Mouse (Mus musculus) megakaryocyte, adult 5-6 weeks (primary cell): ENCODE measurements around the gene Cst9. TPM values are rescaled to one million over a fixed set of nuclear protein-coding genes. Genes with fewer than 3 reads are reported as not detected.

Source experiments
- ATAC-seq: 2 replicates; pipeline ENCODE4 v1.8.0; 2016; ENCODE audit warnings: mild to moderate bottlenecking, inconsistent platforms; ENCODE audit not compliant: poor library complexity, severe bottlenecking
- total RNA-seq, 2 experiments: library from RNA; stranded (forward) in 1 of 2; stranded (reverse) in 1 of 2; fragments of 153-499, 151-499 nt in 1 of 2; fragments of 221-1000, 200-1000 nt in 1 of 2; gene quantifications; 2 replicates each; pipeline versions ENCODE4 v1.2.3 to v1.2.4; 2015 to 2017

The Cst9 gene
- total RNA-seq (2015) (not detected in 2 replicates), total RNA-seq (2017) (not detected in 2 replicates)

DNA sequence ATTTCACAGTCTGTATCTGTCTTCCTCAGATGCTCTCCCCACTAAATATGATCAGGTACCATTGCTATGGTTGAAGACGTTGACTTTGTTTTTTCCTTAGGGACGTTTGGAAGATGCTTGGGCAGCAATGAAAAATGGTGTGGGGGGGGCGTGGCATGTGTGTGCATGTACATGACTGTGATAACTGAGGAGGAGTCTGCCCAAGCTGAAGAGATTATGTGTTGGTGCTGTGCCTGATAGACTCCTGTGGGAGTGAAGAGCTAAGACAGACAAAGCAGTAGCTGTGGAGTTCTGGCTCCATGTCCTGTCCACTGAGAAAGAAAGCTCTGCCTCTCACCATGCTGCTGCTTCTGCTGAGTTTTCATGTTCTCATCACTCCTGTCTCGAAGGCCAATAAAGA lies at the start of gene Cst9:
Cst9 (plus strand) TSS at position 236 of the 400 bp plus-strand sequence.
- ATAC-seq, result no peak

DNA sequence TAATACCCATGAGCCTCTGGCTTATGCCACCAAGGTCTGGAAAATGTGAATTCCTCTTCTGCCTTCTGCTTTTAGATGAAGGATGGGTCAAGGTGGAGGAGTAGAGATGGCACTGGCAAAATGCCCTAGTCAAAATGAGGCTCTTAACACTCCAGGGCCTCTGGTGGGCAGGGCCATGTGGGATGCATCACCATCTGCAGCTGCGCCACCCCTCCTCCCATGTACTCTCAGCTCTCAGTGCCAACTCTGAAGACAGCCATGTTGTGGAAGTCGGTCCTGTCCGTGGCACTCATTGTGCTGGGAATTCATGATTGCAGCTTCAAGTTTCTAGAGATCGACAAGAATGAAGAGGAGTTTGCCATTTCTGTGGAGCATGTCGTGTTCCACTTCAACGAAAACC lies 45.8 kb upstream of the Cst9 start, which contains the start of gene Cst12:
Cst12 (plus strand) TSS at position 220 of the 400 bp plus-strand sequence.
- no peak for ATAC-seq

DNA sequence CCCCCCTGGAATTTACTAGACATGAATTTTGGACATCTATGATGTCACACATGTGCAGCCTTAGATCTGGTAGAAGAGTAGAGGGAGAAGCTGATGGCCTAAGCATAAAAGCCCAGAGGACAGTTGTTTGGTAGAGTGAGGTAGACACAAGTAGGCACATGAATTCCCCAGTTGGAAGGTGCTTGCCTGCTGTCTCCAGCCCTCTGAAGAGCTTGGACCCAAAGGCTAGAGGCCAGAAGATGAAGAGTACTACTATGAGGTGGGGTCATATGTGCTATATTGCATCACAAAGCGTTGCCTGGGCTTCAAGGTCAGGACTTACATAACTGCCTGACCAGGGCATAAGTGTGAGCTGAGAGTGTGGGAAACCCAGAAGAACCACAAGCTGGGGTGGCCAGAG lies 36.5 kb upstream of the Cst9 start, which contains the start of gene Cst8:
Cst8 (plus strand) TSS at position 301 of the 400 bp plus-strand sequence.
- no peak for ATAC-seq

DNA sequence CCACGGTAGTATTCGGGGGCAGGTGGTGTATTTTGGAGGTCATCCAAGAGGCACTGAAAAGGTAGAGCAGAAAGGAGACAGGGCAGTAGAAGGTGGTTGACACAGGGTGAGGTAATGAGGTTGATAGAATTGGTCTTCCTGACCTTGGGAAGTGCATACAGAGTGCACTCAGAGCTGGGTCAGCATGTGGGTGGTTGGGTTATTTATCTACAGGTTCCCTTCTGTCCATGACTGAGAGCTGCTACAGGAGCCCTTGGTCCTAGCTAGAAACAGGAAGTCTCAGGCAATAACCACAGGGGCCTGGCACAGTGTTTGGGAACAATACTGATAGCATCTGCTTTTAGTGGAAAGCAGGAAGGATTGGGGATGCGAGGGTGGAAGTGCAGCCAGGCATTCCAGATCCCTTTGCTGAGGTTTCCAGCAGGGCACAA lies 33.4 kb upstream of the Cst9 start:
- ATAC-seq, result no peak

DNA sequence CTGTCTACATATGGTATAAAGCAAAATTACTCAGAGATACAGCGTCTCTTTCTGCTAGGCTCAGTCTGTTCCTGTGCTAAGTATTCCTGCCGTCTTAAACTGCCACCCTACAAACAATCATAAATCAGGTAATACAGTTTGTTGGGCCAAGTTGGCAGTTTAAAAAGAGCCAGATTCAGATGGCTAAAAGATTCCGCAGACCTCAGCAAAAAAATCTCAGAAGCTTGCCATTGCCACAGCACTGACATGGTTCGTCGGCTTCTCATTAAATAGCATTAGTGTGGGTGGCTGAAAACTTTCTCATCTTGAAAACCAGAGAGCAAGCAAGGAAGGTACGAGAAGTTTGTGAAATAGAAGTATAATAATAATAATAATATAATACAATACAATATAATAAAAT lies 28.3 kb upstream of the Cst9 start:
- no peak for ATAC-seq

DNA sequence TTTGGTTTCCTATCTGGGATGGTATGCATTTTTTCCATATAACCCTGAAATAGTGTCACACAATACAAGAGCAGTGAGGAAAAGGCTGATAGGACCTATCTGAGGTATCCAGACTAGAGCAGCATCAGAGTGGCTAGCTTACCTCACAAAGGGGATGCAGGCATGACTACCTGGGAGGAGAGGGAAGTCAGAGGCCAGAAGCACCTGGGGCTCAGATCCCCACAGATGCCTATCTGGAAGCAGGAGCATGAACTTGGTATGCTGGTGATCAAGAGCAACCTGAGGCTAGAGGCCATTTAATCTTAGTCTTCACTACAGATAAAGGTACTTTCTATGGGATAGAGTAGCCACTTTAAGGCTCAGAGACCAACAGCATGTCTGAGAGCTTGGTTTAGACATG lies 15.0 kb upstream of the Cst9 start, which contains the start of gene Cst13:
Cst13 (plus strand) TSS at position 173 of the 400 bp plus-strand sequence.
- no peak for ATAC-seq

DNA sequence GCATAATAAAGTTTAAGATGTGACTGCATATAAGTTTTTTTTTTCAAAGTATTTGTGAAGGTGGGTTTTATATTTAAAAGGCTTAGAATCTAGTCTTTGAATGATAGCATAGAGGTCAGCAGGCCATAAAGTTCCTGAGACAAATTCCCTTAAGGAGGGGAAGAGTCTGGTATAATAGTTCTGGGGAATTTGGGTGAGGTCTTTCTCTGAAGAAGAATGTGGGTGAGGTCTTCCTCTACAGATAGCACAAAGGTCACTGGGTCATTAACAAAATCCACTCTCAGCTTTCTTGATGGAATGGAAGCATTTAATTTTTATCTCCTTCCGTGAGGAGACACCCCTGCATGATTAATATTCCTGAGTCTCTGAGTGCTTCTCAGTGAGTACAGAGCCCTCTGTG lies 9.0 kb upstream of the Cst9 start:
- no peak for ATAC-seq

DNA sequence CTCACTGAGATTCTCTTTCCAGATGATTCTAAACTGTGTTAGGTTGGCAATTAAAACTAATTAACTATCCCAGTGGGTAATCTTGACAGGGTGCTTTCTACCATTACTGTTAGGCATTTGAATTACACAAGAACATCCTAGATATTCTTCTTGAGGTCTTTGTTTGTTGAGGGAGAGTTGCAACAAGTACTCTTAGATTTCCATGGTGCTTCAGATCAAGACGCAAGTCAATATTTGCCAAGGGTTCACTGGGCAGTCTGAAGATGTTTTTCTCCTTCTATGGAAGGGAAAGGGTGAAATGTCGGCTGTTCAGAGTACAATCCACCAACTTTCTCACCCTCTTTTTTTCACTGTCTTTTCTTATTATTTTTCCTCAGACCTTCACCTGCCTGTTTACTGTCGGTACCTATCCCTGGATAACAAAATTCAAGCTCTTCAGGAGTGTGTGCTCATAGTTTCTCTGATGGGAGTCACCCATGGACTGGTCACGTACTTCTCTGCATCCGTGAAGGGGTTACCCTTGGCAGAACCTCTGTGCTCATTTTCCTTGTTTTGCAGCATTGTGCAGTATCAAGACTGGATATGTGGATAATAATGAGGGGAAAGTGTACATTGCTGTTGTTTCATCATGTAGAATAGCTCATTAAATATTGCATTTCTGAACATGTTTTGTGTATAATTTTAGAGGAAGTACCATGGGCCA lies 3.3 kb downstream of the Cst9 start:
- ATAC-seq, result no peak

DNA sequence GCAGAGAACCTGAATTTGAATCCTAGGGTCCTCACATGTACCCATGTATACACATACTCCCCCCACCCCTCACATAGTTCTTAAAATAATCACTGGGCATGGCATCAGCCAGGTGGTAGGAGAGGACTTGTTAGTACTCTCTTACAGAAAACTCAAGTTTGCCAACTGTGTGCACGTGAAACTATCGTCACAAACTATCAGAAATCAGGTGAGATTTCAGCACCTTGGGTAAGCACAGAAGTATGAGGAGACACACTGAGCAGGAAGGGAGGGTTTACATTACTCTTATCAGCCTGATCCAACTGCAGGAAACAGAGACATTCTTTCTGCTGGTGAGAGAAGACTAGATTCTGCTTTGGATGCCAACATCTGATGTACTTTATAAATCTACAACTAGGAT lies 4.3 kb downstream of the Cst9 start:
- no peak for ATAC-seq

DNA sequence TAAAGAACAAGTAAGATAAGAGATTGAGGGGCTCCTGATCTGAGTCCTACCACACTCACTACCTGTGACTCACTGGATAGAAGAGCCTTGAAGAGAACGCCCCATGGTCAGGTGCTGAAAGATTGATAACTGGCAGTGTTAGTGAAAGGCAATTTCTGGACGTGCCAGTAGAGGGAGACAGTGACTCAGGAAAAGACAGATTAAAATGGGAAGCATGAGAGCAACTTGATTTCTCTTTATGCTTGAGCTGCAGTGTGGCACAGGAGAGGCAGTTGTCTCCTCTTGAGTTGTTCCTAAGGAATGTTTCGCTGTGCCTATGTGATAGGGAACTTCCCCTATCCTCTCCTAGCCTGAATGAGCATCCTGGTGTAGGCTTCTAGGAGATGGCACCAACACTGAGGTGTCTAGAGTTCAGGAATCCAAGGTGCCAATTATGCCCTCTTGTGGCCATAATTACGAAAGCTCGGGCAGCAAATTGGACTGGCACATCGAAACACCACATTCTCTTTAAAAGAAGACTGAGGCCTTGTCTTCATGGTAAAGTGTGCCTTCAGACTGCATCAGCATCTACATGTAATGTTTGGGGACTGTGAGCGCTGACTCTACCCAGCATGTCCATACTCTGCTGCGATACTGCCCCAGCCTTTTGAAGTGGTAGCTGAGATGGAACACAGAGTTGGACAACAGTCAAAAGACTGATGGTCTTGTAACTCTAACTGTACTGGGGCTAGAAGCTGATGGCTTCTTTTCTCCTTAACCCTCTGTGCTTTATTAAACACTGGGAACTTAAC lies 16.4 kb downstream of the Cst9 start:
- peak; percentile 93 for ATAC-seq

DNA sequence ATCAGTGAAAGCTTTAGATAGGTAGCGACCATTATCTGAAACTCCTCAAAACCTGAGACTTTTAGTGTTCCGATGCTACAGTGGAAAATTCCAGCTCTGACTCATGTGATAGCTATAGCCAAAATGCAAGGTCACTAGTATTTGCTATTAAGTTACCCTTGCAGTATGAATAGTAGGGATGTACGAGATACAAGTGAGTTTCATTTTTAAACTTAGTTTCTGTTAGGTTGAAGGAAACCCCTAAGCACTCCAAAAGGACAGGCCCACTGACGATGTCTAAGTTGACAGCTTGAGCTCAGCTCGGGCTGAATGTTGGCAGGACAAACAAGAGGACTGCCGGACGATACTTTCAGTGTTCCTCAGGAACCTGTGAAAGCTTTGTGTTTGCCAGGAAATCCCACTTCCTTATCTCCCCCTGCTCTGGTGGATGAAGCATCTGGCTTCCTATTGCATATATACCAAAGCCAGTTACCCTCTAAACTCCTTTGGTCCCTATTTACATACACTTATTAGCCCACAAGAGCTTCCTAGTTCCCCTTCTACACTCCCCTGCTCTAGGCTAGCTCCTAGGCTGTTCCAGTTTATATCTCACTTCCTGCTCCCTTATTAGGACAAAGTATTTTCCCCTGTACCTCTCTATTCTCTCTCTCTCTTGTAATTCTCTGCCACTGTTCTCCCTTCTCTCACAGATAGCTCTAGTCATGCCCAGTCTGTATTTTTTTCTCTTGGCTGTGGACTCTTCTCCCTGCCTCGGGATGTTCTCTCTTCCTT lies 21.9 kb downstream of the Cst9 start:
- ATAC-seq, result peak; percentile 92

DNA sequence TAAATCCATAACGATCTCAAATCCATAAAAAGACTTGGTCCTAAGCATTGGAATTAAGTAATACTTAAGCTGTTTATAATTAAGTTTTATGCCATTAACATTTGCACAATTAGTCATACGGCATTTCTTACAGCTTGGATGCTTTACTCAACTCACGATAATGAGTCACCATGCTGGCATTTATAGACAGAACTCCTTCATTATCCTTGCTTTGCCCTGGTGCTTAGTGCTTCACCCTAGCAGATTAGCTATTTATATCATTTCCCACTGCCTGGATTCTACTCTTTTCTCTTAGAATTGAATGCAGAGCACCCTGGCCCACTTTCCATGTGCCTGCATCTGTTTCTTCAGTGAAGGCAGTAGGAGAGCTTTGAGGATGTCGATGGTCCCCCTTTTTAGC lies 22.6 kb downstream of the Cst9 start:
- no peak for ATAC-seq

DNA sequence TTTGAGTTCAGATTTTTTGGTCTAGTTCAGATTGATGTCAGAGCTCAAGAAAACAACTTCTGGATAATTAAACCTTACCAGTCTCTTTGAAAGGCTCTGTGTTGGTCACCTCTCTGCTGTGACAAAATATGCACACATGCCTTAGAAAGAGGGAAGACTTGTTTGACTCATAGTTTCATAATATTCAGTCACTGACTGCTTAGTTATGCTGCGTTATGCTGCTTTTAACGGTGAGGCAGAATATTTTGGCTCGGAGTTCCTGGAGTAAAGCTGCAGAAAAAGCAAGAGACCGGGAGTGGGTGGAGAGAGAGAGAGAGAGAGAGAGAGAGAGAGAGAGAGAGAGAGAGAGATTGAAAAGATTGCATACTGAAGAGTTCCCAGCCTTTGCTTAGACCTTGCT lies 26.0 kb downstream of the Cst9 start:
- ATAC-seq, result no peak

DNA sequence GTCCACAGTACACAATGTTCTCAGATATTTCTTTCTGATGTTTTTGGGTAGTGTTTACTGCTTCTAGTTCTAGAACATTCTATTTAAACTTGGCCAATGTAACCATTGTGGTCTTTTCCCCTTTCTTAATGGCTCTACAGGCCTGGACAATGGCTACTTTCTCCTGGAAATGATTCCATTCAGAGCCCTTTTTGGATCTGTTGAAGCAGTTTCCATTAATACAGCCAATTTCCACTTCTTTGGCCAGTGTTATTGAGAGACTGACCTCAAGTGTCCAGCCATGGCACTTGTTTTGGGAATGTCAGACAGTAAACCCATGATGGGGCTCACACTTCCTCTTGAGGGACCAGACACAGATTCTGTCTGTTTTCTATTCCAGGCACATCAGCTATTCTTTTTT lies 26.7 kb downstream of the Cst9 start:
- no peak for ATAC-seq

DNA sequence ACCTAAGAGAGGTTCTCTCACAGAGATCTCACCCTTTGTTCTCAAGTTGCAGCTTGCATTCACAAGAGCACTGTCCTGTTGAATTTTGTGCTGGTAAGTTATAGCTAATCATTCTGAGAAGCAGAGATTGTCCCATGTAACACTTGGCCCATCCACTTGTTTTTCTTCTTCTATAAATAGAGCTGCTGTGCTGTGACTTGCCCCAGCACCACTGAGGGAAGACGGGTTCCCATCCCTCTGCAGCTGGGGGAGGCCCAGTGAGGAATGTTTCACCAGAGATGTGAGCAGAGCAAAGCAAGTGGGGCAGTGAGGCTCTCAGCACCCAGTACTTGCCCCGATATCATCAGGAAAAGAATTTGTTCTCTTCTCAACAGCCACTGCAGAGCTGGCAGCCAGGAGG lies 30.0 kb downstream of the Cst9 start, which contains the start of gene 9230104L09Rik:
9230104L09Rik (minus strand) TSS at position 73 of the 400 bp plus-strand sequence.
- ATAC-seq, result no peak

DNA sequence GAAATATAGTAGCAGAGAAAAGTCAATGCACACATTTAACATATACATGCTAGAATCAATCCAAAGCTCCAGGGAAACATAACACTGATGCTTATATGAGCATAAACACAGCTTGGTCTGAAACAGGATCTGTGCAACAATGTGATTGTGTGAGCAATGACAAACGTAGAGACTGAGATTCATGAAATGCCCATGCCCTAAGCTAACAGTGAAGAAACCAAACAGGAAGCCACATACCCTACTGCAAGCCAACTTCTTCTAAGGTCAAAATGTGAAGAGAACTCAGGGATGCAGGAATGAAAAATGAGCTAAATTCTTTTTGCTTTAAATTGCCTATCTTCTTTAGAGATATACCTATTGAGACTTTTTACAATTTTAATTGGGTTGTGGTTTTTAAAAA lies 34.0 kb downstream of the Cst9 start:
- peak; percentile 66 for ATAC-seq

DNA sequence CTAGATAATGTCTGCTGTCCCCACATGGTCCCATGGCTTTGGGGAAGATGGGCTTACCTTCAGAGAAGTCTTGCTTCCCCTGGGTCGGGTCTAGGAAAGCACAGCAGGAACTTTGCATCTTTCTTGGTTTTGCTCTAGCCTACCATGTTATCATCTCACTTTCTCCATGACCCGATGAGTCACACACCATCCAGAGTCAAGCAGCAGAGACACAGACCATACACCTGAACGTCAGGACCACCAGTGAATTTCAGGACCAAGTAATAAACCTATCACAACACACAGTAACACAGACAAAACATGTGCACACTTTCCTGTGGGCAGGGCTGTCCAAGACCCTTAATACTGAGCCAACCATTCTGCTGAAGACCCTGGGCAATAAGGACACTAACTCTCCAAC lies 35.6 kb downstream of the Cst9 start:
- ATAC-seq, result no peak

DNA sequence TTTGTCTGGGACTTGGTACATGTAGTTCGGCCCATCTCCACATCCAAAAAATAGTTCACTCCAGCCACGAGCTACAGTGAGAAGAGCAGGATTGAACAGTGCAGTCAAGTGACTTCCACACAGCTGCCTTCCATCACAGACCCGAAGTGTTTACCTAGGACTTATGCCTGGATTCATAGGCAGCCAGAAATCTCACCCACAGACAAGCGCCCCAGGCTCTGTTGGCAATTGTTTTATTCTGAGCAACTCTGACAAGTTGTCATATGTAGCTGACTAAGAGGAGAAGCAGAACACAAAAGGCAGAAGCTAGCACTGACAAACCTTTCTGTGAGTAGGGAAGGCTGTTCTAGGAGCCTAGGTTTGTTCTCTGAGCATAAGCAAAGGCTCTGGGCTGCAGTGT lies 37.9 kb downstream of the Cst9 start:
- ATAC-seq, result no peak

DNA sequence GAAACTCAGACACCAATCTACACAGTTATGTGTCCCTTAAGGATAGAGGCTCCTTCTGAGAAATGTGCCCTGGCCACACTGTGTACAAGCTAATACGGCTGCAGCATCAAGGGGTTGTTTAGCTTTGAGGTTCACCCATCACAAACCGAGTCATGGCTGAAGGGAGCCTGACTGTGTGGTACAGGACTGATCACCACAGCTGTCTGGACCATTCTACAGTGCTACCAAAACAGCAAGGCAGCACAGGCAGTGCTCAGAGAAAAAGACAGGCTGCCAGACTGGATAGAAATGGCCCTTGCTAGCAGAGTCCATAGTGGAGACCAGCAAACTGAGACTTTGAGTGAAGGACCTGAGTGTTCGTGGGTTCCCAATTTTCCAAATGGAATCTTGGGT lies 39.3 kb downstream of the Cst9 start:
- no peak for ATAC-seq

DNA sequence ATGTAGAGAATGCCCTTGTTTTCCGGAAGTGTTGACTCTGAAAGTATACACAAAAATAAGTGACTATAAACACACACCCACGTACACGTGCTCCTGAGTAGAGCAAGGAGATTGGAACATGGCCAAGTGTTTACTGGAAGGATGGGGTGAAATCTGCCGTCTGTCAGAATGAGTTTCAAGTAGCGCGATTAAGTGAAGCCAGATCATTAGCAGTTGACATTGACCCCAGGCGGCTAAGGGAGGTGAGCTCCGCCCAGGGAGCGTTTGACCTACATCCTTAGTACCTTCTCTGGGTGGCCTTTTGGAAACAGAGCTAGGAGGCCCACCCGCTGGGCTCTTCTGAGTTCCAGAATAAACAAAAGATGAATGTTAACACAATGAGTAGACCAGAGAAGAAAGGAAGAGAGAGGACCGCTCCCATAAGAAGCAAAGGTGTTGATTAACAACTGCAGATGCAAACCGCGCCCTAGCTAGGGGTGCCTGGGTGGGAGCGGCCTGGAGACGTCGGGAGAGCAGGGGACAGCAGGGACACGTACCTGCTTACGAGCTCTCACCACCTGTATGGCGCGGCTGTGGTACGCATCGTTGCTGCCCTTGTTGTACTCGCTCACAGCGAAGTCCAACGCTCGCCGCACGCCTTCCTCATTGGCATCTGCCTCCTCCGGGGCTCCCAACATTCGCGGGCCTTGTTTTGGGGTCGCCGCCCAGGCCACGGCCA lies 39.8 kb downstream of the Cst9 start:
- peak; percentile 44 for ATAC-seq
